Mouse (Mus musculus) embryonic facial prominence, embryonic 13.5 days (tissue): Measurements from ENCODE around the gene Gm14410. TPM values are rescaled to one million over a fixed set of nuclear protein-coding genes. Genes with fewer than 3 reads are reported as not detected.
"Not testable (repeated sequence)": the region's sequence is repeated elsewhere in the genome, so short reads cannot be mapped to it uniquely, and the experiment has no call there.

ENCODE experiments used
- ATAC-seq: fragments of 200-750 bp; cut with Nextera tagmentation; 2 replicates; pipeline ENCODE4 v1.8.0; 2017; ENCODE audit warnings: low read depth; ENCODE audit not compliant: insufficient number of reproducible peaks, insufficient read depth, low FRiP score, low TSS enrichment
- H3K27ac ChIP-seq: fragments of 300-500 bp; sonication (generic); 2 replicates; pipeline ENCODE4 v1.5.1; 2015; ENCODE audit warnings: moderate library complexity, mild to moderate bottlenecking, inconsistent platforms
- H3K27me3 ChIP-seq: fragments of 300-500 bp; sonication (generic); 2 replicates; pipeline ENCODE4 v1.6.1; 2015; ENCODE audit warnings: mild to moderate bottlenecking, inconsistent platforms
- H3K36me3 ChIP-seq: fragments of 300-500 bp; sonication (generic); 2 replicates; pipeline ENCODE4 v1.6.1; 2015; ENCODE audit warnings: mild to moderate bottlenecking, inconsistent platforms
- H3K4me1 ChIP-seq: fragments of 300-500 bp; sonication (generic); 2 replicates; pipeline ENCODE4 v1.6.1; 2015; ENCODE audit warnings: inconsistent platforms
- H3K4me2 ChIP-seq: fragments of 300-500 bp; sonication (generic); 2 replicates; pipeline ENCODE4 v1.6.1; 2015; ENCODE audit warnings: moderate library complexity, mild to moderate bottlenecking, inconsistent platforms
- H3K4me3 ChIP-seq: fragments of 300-500 bp; sonication (generic); 2 replicates; pipeline ENCODE4 v1.5.1; 2015; ENCODE audit warnings: mild to moderate bottlenecking, inconsistent platforms
- H3K9ac ChIP-seq: fragments of 300-500 bp; sonication (generic); 2 replicates; pipeline ENCODE4 v1.6.1; 2015; ENCODE audit warnings: mild to moderate bottlenecking, inconsistent platforms
- H3K9me3 ChIP-seq: fragments of 300-500 bp; sonication (generic); 2 replicates; pipeline ENCODE4 v1.6.1; 2016; ENCODE audit warnings: inconsistent platforms
- WGBS: fragments of 180-500 bp; shearing (Covaris S2); methylation state at CpG from one replicate; pipeline ENCODE4 v1.1.7; 2015; ENCODE audit warnings: mixed read lengths; 5-methylcytosine and 5-hydroxymethylcytosine counted together
- polyA plus RNA-seq: library from polyadenylated mRNA; unstranded; fragments of >200 nt; fragmentation: Nextera tagmentation; extraction: Ambion mirVana; gene quantifications from 2 replicates; pipeline ENCODE4 v1.2.1, GENCODE M21; 2015

The Gm14410 gene
- 22.9 and 34.2 TPM in 2 replicates for polyA plus RNA-seq

DNA sequence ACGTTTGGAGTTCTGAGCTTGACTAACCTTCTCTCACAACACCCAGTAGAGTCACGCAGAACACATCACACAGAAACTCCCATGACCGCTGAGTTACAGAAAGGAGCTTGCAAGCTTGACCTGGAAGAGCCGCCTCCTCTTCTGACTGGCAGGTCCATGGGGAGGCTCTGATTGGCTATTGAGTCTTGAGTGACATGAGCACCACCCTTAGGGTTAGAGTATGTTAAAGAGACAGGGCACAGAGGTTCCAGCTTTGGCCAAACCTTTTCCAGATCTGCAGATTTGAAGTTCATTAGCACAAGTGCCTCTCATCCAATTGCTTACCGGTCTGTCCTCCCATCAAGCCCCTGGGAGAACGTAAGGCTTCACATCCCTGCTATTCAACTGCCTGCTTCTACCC lies at the start of gene Gm14410:
TSS of gene Gm14410 (minus strand) at position 81 of the 400 bp plus-strand sequence.
- H3K4me1 ChIP-seq, H3K9me3 ChIP-seq, H3K36me3 ChIP-seq, ATAC-seq, H3K27me3 ChIP-seq, H3K27ac ChIP-seq: not testable (repeated sequence)
- under 1% methylated on average over 6 of the region's 6 CpGs for WGBS
- H3K4me3 ChIP-seq: peak within 1 kb of the TSS; percentile 42
- peak within 1 kb of the TSS; percentile 46; the same call in 1 of the 2 replicates for H3K9ac ChIP-seq
- H3K4me2 ChIP-seq: peak within 1 kb of the TSS; percentile 32

DNA sequence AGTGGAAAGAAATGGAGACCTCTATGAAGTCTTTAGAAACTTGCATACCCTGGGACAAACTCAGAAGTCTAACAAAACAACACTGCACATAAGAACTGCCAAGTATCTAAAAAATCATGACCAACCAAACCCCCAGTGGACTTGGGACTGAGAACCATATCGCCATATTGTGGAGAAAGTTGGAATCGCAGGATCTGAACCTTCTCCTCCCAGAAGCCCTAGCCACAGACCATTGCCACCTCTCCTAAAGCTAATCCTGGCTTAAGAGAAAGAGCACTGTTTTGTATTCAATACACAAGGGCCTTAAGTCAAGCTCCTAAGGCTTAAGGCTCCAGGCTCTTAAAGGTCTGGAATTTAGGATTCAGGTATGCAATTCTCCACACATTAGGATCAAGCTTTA lies 41.2 kb upstream of the Gm14410 start:
- H3K27me3 ChIP-seq, H3K36me3 ChIP-seq, ATAC-seq, H3K9me3 ChIP-seq, H3K27ac ChIP-seq, H3K9ac ChIP-seq, H3K4me1 ChIP-seq, H3K4me3 ChIP-seq, H3K4me2 ChIP-seq: not testable (repeated sequence)
- WGBS: 86% methylated on average over 2 of the region's 2 CpGs

DNA sequence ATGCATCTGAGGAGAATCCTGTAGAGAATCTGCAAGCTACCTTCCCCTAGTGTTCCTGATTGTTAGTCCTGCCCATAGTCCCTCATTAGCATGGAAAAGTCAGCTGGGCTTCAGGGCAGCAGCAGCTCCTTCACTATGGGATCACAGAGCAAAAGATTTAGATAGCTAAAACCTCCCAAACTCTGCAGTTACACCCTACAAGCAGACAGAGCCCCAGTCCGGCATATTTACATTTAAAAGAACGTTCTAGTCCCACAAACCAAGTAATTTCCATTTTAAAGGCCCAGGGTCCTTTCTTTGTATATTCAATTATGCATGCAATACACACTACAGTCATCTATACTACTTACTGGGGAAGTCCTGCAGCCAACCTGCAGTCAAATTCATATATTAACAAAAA lies 24.2 kb upstream of the Gm14410 start:
- not testable (repeated sequence) for H3K27ac ChIP-seq, H3K27me3 ChIP-seq, H3K4me2 ChIP-seq, H3K4me1 ChIP-seq, H3K9me3 ChIP-seq, H3K36me3 ChIP-seq, H3K4me3 ChIP-seq, ATAC-seq, H3K9ac ChIP-seq
- whole genome bisulfite sequencing: 68% methylated on average over 2 of the region's 2 CpGs

DNA sequence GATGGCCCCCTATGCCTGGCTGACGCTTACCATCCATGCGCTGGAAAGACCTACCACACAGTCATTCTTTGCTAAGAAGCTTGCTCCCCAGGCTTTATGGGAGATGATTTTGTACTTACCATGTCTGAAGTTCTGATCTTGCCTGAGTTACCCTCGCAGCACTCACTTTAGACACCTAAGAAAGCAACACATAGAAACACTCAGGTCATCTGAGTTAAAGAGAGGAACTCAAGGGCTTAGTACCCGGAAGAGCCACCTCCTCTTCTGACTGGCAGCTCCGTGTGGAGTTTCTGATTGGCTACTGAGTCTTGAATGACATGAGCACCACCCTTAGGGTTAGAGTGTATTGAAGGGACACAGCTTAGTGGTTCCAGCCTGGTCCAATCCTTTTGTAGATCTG lies 33.5 kb downstream of the Gm14410 start:
- not testable (repeated sequence) for H3K4me2 ChIP-seq, ATAC-seq, H3K9ac ChIP-seq, H3K9me3 ChIP-seq, H3K4me3 ChIP-seq, H3K4me1 ChIP-seq, H3K36me3 ChIP-seq, H3K27ac ChIP-seq, H3K27me3 ChIP-seq
- WGBS: 85% methylated on average over 5 of the region's 5 CpGs

Other genes starting within 250 kb of the Gm14410 start
- 10.0 and 13.3 TPM in 2 replicates for gene Gm14419, start 205.5 kb downstream of the Gm14410 start, polyA plus RNA-seq
- gene Gm14401, start 132.1 kb downstream of the Gm14410 start, polyA plus RNA-seq: 0.80 TPM in 1 of 2 replicates, not detected in the other
- gene Gm14409, start 60.6 kb upstream of the Gm14410 start, polyA plus RNA-seq: not detected in 2 replicates
- gene Gm14412, start 117.9 kb upstream of the Gm14410 start, polyA plus RNA-seq: 0.28 and 0.34 TPM in 2 replicates
- 8.9 and 15.0 TPM in 2 replicates for gene Gm14418, start 191.9 kb upstream of the Gm14410 start, polyA plus RNA-seq